Mouse (Mus musculus) urinary bladder, adult 18-20 months (tissue): ENCODE results near the gene Disc1.

Experiments
- DNase-seq, 2 experiments: peaks; one replicate each; pipeline ENCODE4 v3.0.0; 2022; ENCODE audit warnings: low spot score in 2 of 2, mixed read lengths in 2 of 2

The Disc1 gene

DNA sequence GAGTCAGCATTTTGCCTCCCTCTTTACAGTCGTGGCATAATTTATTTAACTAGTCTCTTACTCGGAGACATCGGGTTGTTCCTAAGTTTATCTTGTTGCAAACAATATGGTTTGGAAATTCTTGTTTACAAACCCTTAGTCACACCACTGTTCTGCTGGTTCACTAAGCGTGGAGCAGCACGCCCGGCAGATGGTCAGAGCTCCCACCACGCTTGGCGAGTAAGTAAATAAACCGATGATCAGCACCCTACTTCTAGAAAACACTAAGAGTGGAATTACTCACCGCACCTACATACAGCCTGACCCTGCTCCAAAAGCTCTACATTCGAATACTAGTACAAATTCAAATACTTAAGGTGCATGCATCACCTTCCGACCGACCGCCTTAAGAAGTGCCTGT lies 256.0 kb downstream of the Disc1 start:
- DNase-seq = no peak
